Mouse (Mus musculus): Measurements from ENCODE around the gene Khdc3. TPM values are rescaled to one million over a fixed set of nuclear protein-coding genes. Genes with fewer than 3 reads are reported as not detected.

The Khdc3 gene
- polyA plus RNA-seq, 1 experiment = 2.3 TPM

DNA sequence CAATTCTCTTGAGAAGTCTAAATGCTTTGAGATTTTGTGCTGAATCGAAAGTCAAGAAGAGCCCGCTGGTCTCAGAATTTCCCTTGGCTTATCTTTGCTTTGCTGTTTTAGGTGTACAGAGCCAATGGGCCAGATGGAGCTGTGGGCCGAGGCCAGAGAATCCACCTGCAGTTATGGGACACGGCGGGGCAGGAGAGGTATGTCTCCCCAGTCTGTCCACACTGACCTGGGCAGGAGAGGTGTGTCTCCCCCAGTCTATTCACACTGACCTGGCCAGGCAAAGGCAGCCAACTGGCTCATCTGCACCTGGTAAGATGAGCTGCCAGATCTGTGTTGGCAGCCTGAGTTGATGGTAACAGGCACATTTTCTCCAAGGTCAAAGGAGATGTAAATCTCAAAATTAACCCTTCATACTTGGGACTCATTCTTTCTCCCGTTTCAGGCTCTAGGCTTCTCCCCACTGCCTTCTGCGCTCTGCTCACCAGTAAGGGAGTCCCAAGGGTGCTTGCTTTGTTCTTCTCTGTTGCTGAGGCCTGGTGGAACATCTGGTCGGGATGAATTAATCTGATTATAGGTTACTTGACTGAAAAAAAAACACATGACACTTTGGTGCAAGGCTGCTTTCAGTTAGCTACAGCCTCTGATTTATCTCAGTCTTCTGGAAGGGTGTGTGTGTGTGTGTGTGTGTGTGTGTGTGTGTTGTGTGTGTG, 19.2 kb upstream of the Khdc3 start:
- TF ChIP-seq EP300 (IDR thresholded peaks at IDR 0.05; ENCODE audit: insufficient read depth, low read depth, low read length) (no peak), CTCF (IDR thresholded peaks at IDR 0.05; ENCODE audit: low read depth, low read length) (no peak), POLR2A (IDR thresholded peaks at IDR 0.05; ENCODE audit: insufficient read depth, low read length) (no peak)
- Histone ChIP-seq H3K9ac (ENCODE audit: low read depth, poor library complexity, severe bottlenecking) (no peak overlapping the region), H3K27ac (ENCODE audit: insufficient read depth, low read length) (no peak overlapping the region), H3K4me1 (ENCODE audit: control insufficient read depth, insufficient read depth, low read length) (peaks cover 4% of the 10 kb centered on the region), H3K9me3 (replicated peaks; ENCODE audit: control insufficient read depth, insufficient read depth, low read length, poor library complexity, severe bottlenecking) (no peaks in the 10 kb centered on the region), H3K27me3 (ENCODE audit: control insufficient read depth, insufficient read depth, low read length, poor library complexity, severe bottlenecking) (no peaks in the 10 kb centered on the region), H3K4me3 (ENCODE audit: low read depth, low read length) (no peak overlapping the region), H3K36me3 (ENCODE audit: control insufficient read depth, insufficient read depth, low read length, poor library complexity, severe bottlenecking) (no peaks in the 10 kb centered on the region)

DNA sequence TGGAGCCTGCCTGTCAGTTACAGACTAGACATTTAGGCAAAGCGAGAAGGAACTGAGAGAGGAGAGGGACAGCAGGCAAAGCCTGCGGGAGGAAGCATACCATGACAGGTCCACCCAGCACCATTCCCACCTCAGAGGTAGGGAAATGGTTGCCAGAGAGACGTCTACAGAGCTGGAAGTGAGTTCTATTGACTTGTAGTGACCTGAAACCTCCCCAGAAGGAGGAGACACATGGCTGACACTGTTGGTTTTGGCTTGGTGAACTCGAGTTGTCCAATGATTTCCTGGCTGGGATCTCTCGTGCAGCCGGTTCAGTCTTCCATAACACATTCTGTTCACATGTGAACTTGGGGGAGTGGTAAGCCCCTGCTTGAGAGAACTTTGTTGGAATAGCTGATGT, 17.7 kb upstream of the Khdc3 start:
- H3K4me1 ChIP-seq (ENCODE audit: control insufficient read depth, insufficient read depth, low read length) = peaks cover 4% of the 10 kb centered on the region
- no peak overlapping the region for H3K27ac ChIP-seq (ENCODE audit: insufficient read depth, low read length)
- no peak overlapping the region for H3K4me3 ChIP-seq (ENCODE audit: low read depth, low read length)
- TF ChIP-seq EP300 (IDR thresholded peaks at IDR 0.05; ENCODE audit: insufficient read depth, low read depth, low read length) (no peak), POLR2A (IDR thresholded peaks at IDR 0.05; ENCODE audit: insufficient read depth, low read length) (no peak), CTCF (IDR thresholded peaks at IDR 0.05; ENCODE audit: low read depth, low read length) (no peak)
- H3K9me3 ChIP-seq (replicated peaks; ENCODE audit: control insufficient read depth, insufficient read depth, low read length, poor library complexity, severe bottlenecking) = no peaks in the 10 kb centered on the region
- H3K36me3 ChIP-seq (ENCODE audit: control insufficient read depth, insufficient read depth, low read length, poor library complexity, severe bottlenecking) = no peaks in the 10 kb centered on the region
- no peak overlapping the region for H3K9ac ChIP-seq (ENCODE audit: low read depth, poor library complexity, severe bottlenecking)
- H3K27me3 ChIP-seq (ENCODE audit: control insufficient read depth, insufficient read depth, low read length, poor library complexity, severe bottlenecking) = no peaks in the 10 kb centered on the region

DNA sequence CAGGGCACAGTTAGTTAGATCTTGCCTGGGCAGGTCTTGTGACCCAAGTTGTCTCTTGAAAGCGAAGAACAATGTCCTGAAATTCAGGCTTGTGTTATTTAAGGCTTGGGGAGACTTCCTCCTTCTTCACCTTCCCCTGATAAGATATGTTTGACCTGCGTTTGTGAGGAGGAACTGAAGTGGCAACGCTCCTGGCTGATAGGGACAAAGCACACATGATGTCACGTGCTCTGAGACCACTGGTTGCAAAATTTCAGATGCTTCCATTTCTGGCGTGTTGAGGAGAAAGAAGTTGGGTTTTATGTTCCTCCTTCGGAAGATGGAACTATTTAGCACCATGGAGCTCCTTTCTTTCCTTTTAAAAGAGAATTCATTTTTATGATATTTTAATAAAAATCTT, 15.8 kb upstream of the Khdc3 start:
- Histone ChIP-seq H3K4me1 (ENCODE audit: control insufficient read depth, insufficient read depth, low read length) (peaks cover 4% of the 10 kb centered on the region), H3K36me3 (ENCODE audit: control insufficient read depth, insufficient read depth, low read length, poor library complexity, severe bottlenecking) (no peaks in the 10 kb centered on the region), H3K27ac (ENCODE audit: insufficient read depth, low read length) (no peak overlapping the region), H3K9me3 (replicated peaks; ENCODE audit: control insufficient read depth, insufficient read depth, low read length, poor library complexity, severe bottlenecking) (no peaks in the 10 kb centered on the region), H3K27me3 (ENCODE audit: control insufficient read depth, insufficient read depth, low read length, poor library complexity, severe bottlenecking) (no peaks in the 10 kb centered on the region), H3K9ac (ENCODE audit: low read depth, poor library complexity, severe bottlenecking) (no peak overlapping the region), H3K4me3 (ENCODE audit: low read depth, low read length) (no peak overlapping the region)
- no peak for TF ChIP-seq CTCF (IDR thresholded peaks at IDR 0.05; ENCODE audit: low read depth, low read length)
- TF ChIP-seq POLR2A (IDR thresholded peaks at IDR 0.05; ENCODE audit: insufficient read depth, low read length) = no peak
- no peak for TF ChIP-seq EP300 (IDR thresholded peaks at IDR 0.05; ENCODE audit: insufficient read depth, low read depth, low read length)

DNA sequence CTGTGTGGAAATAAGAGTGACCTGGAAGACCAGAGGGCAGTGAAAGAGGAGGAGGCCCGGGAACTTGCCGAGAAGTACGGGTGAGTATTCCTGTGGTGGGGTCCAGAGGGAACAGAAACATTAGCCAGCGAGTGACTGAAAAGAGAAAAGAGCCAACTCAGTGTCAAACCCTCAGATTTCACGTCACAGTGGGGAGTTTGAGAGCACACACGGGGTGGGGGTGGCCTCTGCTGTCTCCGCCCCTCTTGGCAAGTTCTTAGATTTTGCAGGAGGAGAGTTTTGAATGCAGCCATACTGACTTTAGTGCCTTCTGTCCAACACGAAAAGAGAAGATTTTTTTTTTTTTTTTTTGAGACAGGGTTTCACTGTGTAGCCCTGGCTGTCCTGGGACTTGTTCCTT, 14.5 kb upstream of the Khdc3 start:
- Histone ChIP-seq H3K4me1 (ENCODE audit: control insufficient read depth, insufficient read depth, low read length) (peaks cover 4% of the 10 kb centered on the region), H3K27me3 (ENCODE audit: control insufficient read depth, insufficient read depth, low read length, poor library complexity, severe bottlenecking) (no peaks in the 10 kb centered on the region), H3K27ac (ENCODE audit: insufficient read depth, low read length) (no peak overlapping the region), H3K9me3 (replicated peaks; ENCODE audit: control insufficient read depth, insufficient read depth, low read length, poor library complexity, severe bottlenecking) (no peaks in the 10 kb centered on the region), H3K4me3 (ENCODE audit: low read depth, low read length) (no peak overlapping the region), H3K36me3 (ENCODE audit: control insufficient read depth, insufficient read depth, low read length, poor library complexity, severe bottlenecking) (no peaks in the 10 kb centered on the region), H3K9ac (ENCODE audit: low read depth, poor library complexity, severe bottlenecking) (no peak overlapping the region)
- TF ChIP-seq POLR2A (IDR thresholded peaks at IDR 0.05; ENCODE audit: insufficient read depth, low read length) = no peak
- no peak for TF ChIP-seq CTCF (IDR thresholded peaks at IDR 0.05; ENCODE audit: low read depth, low read length)
- TF ChIP-seq EP300 (IDR thresholded peaks at IDR 0.05; ENCODE audit: insufficient read depth, low read depth, low read length) = no peak

DNA sequence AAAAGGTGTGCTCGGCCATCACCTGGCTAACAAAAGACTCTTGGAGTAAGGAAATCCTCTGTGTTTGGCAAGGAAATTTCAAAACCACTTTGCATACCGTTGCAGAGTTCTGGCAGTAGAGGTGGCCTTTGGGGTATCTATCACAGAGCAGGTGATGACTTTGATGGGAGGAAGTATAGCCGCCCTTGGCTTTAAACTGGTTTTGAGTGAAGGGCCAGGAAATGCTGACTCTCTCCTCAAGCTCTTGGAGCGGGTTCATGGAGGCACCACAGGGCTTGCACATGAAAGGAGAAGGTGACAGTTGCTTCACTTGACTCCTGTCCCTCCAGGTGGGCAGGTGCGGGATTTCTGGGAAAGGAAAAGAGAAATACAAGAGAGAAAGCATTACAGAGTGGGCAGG, 14.1 kb upstream of the Khdc3 start:
- Histone ChIP-seq H3K27ac (ENCODE audit: insufficient read depth, low read length) (no peak overlapping the region), H3K4me1 (ENCODE audit: control insufficient read depth, insufficient read depth, low read length) (peaks cover 2% of the 10 kb centered on the region), H3K9ac (ENCODE audit: low read depth, poor library complexity, severe bottlenecking) (no peak overlapping the region), H3K9me3 (replicated peaks; ENCODE audit: control insufficient read depth, insufficient read depth, low read length, poor library complexity, severe bottlenecking) (no peaks in the 10 kb centered on the region), H3K27me3 (ENCODE audit: control insufficient read depth, insufficient read depth, low read length, poor library complexity, severe bottlenecking) (no peaks in the 10 kb centered on the region), H3K36me3 (ENCODE audit: control insufficient read depth, insufficient read depth, low read length, poor library complexity, severe bottlenecking) (no peaks in the 10 kb centered on the region), H3K4me3 (ENCODE audit: low read depth, low read length) (no peak overlapping the region)
- TF ChIP-seq POLR2A (IDR thresholded peaks at IDR 0.05; ENCODE audit: insufficient read depth, low read length) (no peak), EP300 (IDR thresholded peaks at IDR 0.05; ENCODE audit: insufficient read depth, low read depth, low read length) (no peak), CTCF (IDR thresholded peaks at IDR 0.05; ENCODE audit: low read depth, low read length) (no peak)

DNA sequence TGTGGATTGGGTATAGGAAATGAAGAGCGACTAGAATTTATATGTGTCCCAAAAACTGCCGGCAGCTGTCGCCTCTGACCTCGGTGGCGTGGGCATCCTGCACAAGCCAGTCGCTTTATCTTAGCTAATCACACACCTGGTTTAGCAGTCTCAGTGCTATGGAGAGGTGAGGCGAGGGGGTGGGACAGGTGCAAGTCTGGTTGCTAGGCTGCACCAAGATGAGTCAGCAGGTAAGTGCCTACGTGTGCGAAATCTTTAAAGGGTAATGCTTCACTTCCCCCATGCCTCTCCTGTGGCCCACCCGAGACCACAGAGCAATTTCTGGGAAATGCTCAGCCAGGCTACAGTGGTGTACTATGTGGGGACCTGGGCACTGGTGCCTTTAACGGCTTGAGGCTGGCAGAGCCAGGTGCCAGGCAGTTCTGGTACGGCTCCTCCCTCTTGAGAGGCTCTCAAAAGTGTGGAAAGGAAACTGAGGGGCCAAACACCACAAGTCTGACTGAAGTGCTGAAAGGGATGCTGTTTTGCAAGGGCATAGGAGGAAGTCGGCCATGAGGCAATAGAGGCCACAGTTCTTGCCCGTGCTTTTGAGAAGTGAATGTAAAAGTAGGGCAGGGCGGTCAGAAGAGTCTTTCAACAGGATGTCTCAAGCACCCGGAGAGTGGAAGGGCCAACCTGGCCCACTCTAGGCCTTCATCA, 12.3 kb upstream of the Khdc3 start:
- no peak for TF ChIP-seq CTCF (IDR thresholded peaks at IDR 0.05; ENCODE audit: low read depth, low read length)
- TF ChIP-seq EP300 (IDR thresholded peaks at IDR 0.05; ENCODE audit: insufficient read depth, low read depth, low read length) = 0 out of 2 replicates have a peak, but pooled peaks have one; percentile 54
- no peaks in the 10 kb centered on the region for H3K27me3 ChIP-seq (ENCODE audit: control insufficient read depth, insufficient read depth, low read length, poor library complexity, severe bottlenecking)
- H3K27ac ChIP-seq (ENCODE audit: insufficient read depth, low read length) = no peak overlapping the region
- no peaks in the 10 kb centered on the region for H3K36me3 ChIP-seq (ENCODE audit: control insufficient read depth, insufficient read depth, low read length, poor library complexity, severe bottlenecking)
- H3K4me1 ChIP-seq (ENCODE audit: control insufficient read depth, insufficient read depth, low read length) = peaks cover 2% of the 10 kb centered on the region
- H3K9me3 ChIP-seq (replicated peaks; ENCODE audit: control insufficient read depth, insufficient read depth, low read length, poor library complexity, severe bottlenecking) = no peaks in the 10 kb centered on the region
- H3K4me3 ChIP-seq (ENCODE audit: low read depth, low read length) = no peak overlapping the region
- no peak overlapping the region for H3K9ac ChIP-seq (ENCODE audit: low read depth, poor library complexity, severe bottlenecking)
